Mouse (Mus musculus): ENCODE measurements around the gene Bad.

DNA sequence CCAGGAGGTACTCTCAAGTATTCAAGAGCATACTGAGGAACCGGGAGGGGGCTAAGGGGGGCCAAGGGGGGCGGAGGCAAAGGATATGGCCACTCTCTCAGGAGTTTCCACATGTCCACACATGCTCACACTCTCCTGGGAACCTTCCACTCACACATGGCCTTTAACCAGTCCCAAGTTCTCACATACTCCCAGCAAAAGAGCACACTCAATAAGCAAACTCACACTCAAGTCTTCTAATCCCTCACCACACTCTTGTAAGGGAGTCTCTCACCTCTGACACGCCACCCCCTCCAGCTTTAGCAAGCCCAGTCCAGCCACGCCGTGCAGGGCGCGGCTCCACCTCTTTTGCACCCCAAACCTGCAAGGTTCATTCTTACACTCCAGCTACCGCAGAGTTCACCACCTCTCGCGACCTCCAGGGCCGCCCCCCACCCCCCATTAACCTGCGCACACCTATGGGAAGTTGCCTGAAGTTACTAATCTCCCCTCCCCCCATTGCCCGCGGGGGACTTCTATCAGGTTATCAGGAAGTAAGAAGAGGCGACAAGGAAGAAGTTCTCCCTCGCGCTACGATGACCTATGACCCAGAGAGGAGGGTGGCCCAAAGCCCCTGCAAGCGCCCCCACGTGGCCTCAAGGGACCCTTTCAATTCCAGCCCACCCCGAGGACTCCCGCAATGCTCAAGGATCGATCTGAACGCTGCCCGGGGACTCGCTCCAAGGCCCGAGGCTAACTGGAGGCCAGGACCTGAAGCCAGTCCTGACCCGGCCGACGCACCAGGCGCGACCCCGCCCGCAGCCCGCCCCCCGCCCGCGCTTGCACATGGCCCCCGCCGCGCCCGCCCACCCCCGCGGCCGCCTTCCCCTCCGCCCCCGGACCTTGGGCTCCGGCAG, 20.7 kb upstream of the Bad start:
- TF ChIP-seq CTCF (conservative IDR thresholded peaks at IDR 0.05; ENCODE audit: low read length) (no peak), POU5F1 (IDR thresholded peaks at IDR 0.05; ENCODE audit: borderline replicate concordance, low read length) (no peak)
